Mouse (Mus musculus) heart, adult 9 months (tissue): ENCODE data around the gene Gbgt1.

Experiments used
- DNase-seq, 2 experiments: peaks; one replicate each; pipeline ENCODE4 v3.0.0; 2022; ENCODE audit warnings: low spot score in 2 of 2

Gene Gbgt1

DNA sequence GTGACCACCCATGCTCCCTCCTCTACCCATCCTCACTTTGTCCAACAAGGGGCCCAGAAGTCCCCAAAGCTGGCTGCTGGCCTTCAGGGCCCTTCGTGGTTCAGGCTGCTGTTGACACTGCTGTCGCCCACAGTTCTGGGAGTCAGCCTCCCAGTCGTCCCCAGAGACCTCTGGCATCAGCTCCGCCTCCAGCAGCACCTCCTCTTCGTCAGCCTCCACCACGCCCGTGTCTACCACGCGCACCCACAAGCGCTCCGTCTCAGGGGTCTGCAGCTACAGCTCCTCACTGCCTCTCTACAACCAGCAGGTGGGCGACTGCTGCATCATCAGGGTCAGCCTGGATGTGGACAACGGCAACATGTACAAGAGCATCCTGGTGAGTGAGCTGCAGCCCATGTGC is 52.5 kb downstream of the Gbgt1 start:
- no peak for DNase-seq

DNA sequence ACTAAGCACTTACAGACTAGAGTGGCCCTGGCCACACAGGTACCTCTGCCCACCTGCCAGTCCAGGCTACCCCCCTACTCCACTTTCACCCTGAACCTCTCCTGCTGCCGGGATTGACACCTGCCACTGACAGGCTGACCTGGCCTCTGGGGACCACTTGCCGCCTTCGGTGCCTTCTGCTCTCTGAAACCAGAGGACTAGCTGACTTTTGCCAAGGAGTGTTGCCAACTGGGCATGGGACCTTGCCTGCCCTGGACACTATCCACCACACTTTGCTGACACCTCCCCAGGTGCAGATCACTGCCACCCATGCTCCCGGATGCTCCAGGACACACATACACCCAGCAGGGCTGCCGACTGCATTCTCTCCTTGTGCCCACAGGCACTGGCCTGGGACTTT is 55.6 kb downstream of the Gbgt1 start:
- no peak for DNase-seq
